Mouse (Mus musculus) small intestine, adult 2 months (tissue): ENCODE results near the gene Acyp1.

ENCODE experiments used
- CTCF ChIP-seq: fragments of 200-500 bp; IDR thresholded peaks from 2 replicates; pipeline ENCODE4 v1.5.1; 2012; ENCODE audit warnings: low read depth, mild to moderate bottlenecking, control low read depth, inconsistent platforms, low read length, moderate library complexity, mixed read lengths; ENCODE audit not compliant: insufficient replicate concordance, insufficient read length; ENCODE audit errors: extremely low read depth
- POLR2A ChIP-seq: fragments of 200-500 bp; IDR thresholded peaks from 2 replicates; pipeline ENCODE4 v1.6.1; 2012; ENCODE audit warnings: low read depth, mild to moderate bottlenecking, control low read depth, inconsistent platforms, low read length, moderate library complexity

DNA sequence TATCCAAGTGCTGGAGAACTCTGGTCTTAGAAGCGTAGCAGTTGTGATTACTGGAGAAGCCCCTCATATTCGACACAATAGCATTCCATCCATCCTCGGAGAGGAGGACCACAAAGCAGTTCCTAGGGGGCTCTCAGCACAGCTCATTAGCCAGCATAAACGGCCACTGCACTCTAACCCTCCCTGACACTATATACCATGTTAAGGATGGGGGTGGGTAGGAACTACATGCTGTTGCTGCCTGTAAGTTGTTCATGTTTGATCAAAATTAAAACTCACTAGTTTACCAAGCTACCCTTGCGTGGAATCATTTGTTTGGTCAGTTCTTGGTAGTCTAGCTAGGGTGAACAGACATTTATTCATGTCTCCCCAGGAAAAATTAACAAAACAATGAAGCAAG, 12.0 kb downstream of the Acyp1 start:
- no peak for TF ChIP-seq POLR2A
- no peak for TF ChIP-seq CTCF
